Mouse (Mus musculus): ENCODE measurements around the gene Gpr61. TPM values are rescaled to one million over a fixed set of nuclear protein-coding genes. Genes with fewer than 3 reads are reported as not detected.

Gpr61 gene
- polyA plus RNA-seq, 1 experiment from 2014 or later, result 0.18 TPM

DNA sequence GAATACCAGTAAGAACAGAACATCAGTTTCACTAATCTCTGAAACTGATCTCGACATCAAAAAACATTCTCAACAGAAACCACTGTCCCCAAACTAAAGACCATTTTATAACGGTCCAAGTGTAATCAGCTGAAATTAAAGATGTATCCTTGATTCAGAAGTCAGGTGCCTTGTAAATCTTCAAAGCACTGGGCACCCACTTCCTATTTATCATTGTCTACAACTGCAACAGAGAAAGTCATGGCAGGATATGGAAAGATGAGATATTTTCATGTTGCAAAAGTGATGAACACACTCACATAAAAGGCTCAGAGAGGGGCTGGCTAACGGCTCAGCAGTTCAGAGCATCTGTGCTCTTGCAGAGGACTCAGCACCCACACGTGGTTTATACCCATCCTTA, 13.9 kb downstream of the Gpr61 start:
- Histone ChIP-seq H3K27ac (ENCODE audit: low read depth, low read length) (no peak overlapping the region), H3K4me3 (ENCODE audit: low read length) (no peak overlapping the region), H3K4me2 (replicated peaks; ENCODE audit: low read depth, low read length) (no peak overlapping the region), H3K36me3 (ENCODE audit: control insufficient read depth, insufficient read depth, low read length) (peaks cover 16% of the 10 kb centered on the region; the same call in 1 of the 2 replicates), H3K9ac (ENCODE audit: low read depth, low read length) (no peak overlapping the region), H3K9me3 (ENCODE audit: control insufficient read depth, low read length) (no peaks in the 10 kb centered on the region), H3K27me3 (ENCODE audit: control insufficient read depth, insufficient read depth, low read length) (no peaks in the 10 kb centered on the region), H3K4me1 (ENCODE audit: control insufficient read depth, insufficient read depth, low read length) (peaks cover 5% of the 10 kb centered on the region)
- ATAC-seq (ENCODE audit: low FRiP score, low TSS enrichment), result no peak
- 83% methylated on average over 4 of the region's 4 CpGs for WGBS

DNA sequence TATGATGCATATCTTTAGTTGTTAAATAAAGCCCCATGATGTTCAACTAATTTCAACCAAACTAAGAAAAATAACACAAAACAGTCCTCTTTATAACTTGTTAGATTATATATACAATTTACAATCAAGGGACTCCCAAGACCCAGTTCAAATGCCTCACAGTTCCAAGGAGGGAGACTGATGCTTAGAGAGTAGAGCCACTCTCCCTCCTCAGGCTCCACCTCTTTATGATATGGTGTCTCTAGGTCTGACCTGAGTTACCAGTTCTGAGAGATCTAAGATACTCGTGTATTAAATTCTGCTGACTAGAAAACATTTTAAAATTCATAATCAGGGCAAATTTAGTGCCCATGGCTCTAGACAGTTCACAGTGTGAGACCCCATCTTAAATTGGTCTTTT, 15.6 kb downstream of the Gpr61 start:
- Histone ChIP-seq H3K4me1 (ENCODE audit: control insufficient read depth, insufficient read depth, low read length) (no peaks in the 10 kb centered on the region), H3K4me2 (replicated peaks; ENCODE audit: low read depth, low read length) (no peak overlapping the region)

DNA sequence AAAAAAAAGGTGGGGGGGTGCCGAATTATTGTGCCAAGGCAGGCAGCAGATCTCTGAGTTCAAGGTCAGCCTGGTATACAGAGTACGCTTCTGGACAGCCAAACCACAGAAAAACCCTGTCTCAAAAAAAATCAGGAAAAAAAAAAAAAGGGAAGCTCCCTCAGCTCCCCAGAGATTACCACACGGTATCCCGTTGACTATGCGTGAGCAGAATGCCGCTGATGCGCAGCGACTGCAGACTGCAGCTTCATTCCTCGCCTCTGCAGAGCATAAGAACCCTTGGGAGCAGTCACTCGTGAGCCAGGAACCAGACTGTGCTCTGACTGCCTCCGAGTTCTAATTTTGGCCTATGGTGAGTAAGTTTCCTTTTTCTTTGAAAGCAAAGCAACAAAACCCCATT, 20.0 kb downstream of the Gpr61 start:
- Histone ChIP-seq H3K27ac (ENCODE audit: low read depth, low read length) (no peak overlapping the region), H3K4me2 (replicated peaks; ENCODE audit: low read depth, low read length) (no peak overlapping the region), H3K36me3 (ENCODE audit: control insufficient read depth, insufficient read depth, low read length) (peaks cover 4% of the 10 kb centered on the region; the same call in 1 of the 2 replicates), H3K4me1 (ENCODE audit: control insufficient read depth, insufficient read depth, low read length) (0 out of 2 replicates have a peak, but pooled peaks cover 17% of the 10 kb centered on the region), H3K9me3 (ENCODE audit: control insufficient read depth, low read length) (no peaks in the 10 kb centered on the region), H3K27me3 (ENCODE audit: control insufficient read depth, insufficient read depth, low read length) (no peaks in the 10 kb centered on the region), H3K4me3 (ENCODE audit: low read length) (no peak overlapping the region), H3K9ac (ENCODE audit: low read depth, low read length) (no peak overlapping the region)
- 84% methylated on average over 11 of the region's 11 CpGs for WGBS
- no peak for ATAC-seq (ENCODE audit: low FRiP score, low TSS enrichment)

More for the DNA sequence above, 15.6 kb downstream of the Gpr61 start:
- H3K4me3 ChIP-seq (ENCODE audit: low read length), result no peak overlapping the region
- H3K27ac ChIP-seq (ENCODE audit: low read depth, low read length), result no peak overlapping the region
- no peaks in the 10 kb centered on the region for H3K27me3 ChIP-seq (ENCODE audit: control insufficient read depth, insufficient read depth, low read length)
- H3K9ac ChIP-seq (ENCODE audit: low read depth, low read length), result no peak overlapping the region
- ATAC-seq (ENCODE audit: low FRiP score, low TSS enrichment), result no peak
- H3K9me3 ChIP-seq (ENCODE audit: control insufficient read depth, low read length), result no peaks in the 10 kb centered on the region
- WGBS, result 75% methylated on average over 1 of the region's 1 CpGs
- H3K36me3 ChIP-seq (ENCODE audit: control insufficient read depth, insufficient read depth, low read length), result peaks cover 16% of the 10 kb centered on the region; the same call in 1 of the 2 replicates

DNA sequence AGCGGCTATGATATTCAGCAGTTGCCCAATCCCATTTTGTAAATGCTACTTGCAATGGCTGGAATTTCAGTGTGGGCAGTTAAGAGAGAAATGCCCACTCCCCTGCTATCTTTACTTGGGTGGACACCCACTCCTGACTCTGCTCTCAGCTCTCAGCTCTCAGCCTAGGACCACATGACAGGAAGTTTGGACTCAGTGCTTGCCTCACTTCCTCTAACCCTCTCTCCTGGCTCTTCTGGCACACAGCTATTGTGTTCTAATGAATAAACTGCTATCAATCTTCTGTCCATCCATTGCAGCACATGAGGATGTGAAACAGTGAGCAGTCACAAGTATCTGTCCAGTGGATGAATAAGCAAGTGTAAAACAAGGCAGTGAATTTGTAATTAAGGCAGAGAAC, 22.2 kb downstream of the Gpr61 start:
- 48% methylated on average over 1 of the region's 1 CpGs for WGBS
- no peak for ATAC-seq (ENCODE audit: low FRiP score, low TSS enrichment)
- no peaks in the 10 kb centered on the region for H3K27me3 ChIP-seq (ENCODE audit: control insufficient read depth, insufficient read depth, low read length)
- no peak overlapping the region for H3K27ac ChIP-seq (ENCODE audit: low read depth, low read length)
- no peaks in the 10 kb centered on the region for H3K9me3 ChIP-seq (ENCODE audit: control insufficient read depth, low read length)
- peaks cover 1% of the 10 kb centered on the region; the same call in 1 of the 2 replicates for H3K36me3 ChIP-seq (ENCODE audit: control insufficient read depth, insufficient read depth, low read length)
- H3K4me3 ChIP-seq (ENCODE audit: low read length), result no peak overlapping the region
- no peak overlapping the region for H3K4me2 ChIP-seq (replicated peaks; ENCODE audit: low read depth, low read length)
- H3K4me1 ChIP-seq (ENCODE audit: control insufficient read depth, insufficient read depth, low read length), result peaks cover 22% of the 10 kb centered on the region; the same call in 1 of the 2 replicates
- H3K9ac ChIP-seq (ENCODE audit: low read depth, low read length), result no peak overlapping the region

DNA sequence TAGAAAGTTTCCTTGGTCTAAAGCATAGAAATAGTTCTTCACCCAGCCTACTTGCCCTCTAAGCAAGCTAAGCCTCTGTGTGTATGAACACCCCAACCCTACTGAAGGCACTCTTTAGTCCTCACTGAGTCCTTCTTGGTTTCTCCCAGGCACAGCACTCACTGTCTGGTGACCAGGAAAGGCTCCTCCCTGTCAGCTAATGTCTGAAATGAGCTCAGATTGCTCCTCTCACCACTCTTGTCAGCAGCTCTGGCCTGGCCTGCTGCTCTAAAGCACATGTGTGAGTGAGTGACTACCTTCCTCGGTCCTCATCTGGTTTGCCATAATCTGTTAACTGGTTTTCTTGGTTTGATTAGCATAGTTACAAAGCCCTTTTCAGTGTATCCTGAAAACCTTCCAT, 22.9 kb downstream of the Gpr61 start:
- ATAC-seq (ENCODE audit: low FRiP score, low TSS enrichment), result no peak
- no peak overlapping the region for H3K4me2 ChIP-seq (replicated peaks; ENCODE audit: low read depth, low read length)
- peaks cover 22% of the 10 kb centered on the region; the same call in 1 of the 2 replicates for H3K4me1 ChIP-seq (ENCODE audit: control insufficient read depth, insufficient read depth, low read length)
- no peak overlapping the region for H3K4me3 ChIP-seq (ENCODE audit: low read length)
- no peaks in the 10 kb centered on the region for H3K27me3 ChIP-seq (ENCODE audit: control insufficient read depth, insufficient read depth, low read length)
- H3K9ac ChIP-seq (ENCODE audit: low read depth, low read length), result no peak overlapping the region
- H3K27ac ChIP-seq (ENCODE audit: low read depth, low read length), result no peak overlapping the region
- whole genome bisulfite sequencing, result 86% methylated on average over 1 of the region's 1 CpGs
- no peaks in the 10 kb centered on the region for H3K9me3 ChIP-seq (ENCODE audit: control insufficient read depth, low read length)
- H3K36me3 ChIP-seq (ENCODE audit: control insufficient read depth, insufficient read depth, low read length), result no peaks in the 10 kb centered on the region; the same call in 1 of the 2 replicates

DNA sequence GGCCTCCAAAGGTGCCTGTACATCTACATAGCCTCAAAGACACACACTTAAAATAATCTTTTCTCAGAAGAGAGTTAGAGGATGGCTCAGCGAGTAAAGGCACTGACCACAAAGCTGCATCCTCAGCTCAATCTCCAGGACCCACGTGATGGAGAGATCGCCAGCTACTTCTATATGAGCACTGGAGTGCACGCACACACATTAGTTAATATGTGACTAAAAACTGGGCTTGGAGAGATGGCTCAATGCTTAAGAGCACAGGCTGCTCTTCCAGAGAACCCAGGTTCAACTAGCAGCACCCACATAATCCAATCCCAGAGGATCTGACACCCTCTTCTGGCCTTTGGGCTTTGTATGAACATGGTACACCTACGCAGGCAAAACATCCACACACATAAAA, 23.5 kb downstream of the Gpr61 start:
- H3K27ac ChIP-seq (ENCODE audit: low read depth, low read length), result no peak overlapping the region
- H3K4me3 ChIP-seq (ENCODE audit: low read length), result no peak overlapping the region
- H3K27me3 ChIP-seq (ENCODE audit: control insufficient read depth, insufficient read depth, low read length), result no peaks in the 10 kb centered on the region
- H3K9me3 ChIP-seq (ENCODE audit: control insufficient read depth, low read length), result no peaks in the 10 kb centered on the region
- no peak overlapping the region for H3K4me2 ChIP-seq (replicated peaks; ENCODE audit: low read depth, low read length)
- 83% methylated on average over 5 of the region's 5 CpGs for whole genome bisulfite sequencing
- no peaks in the 10 kb centered on the region; the same call in 1 of the 2 replicates for H3K36me3 ChIP-seq (ENCODE audit: control insufficient read depth, insufficient read depth, low read length)
- H3K9ac ChIP-seq (ENCODE audit: low read depth, low read length), result no peak overlapping the region
- ATAC-seq (ENCODE audit: low FRiP score, low TSS enrichment), result no peak
- peaks cover 22% of the 10 kb centered on the region; the same call in 1 of the 2 replicates for H3K4me1 ChIP-seq (ENCODE audit: control insufficient read depth, insufficient read depth, low read length)

DNA sequence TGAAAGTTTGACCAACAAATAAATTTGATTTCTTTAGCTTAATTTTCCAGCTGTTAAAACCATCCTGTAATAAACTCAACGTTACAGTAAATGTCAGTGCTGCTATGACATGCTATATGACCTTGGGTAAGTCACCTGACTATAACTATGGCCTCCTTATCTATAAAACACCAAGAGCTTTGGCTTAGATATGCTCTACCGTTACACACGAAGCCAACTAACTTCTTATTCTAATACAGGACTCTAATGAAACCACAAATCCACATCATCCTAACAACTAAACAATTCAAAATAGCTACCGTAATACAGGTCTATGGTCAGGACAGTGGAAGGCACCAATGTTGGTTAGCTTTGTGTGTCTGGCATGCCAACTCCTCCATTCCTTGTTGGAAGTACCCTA, 24.9 kb downstream of the Gpr61 start:
- Histone ChIP-seq H3K4me2 (replicated peaks; ENCODE audit: low read depth, low read length) (no peak overlapping the region), H3K4me1 (ENCODE audit: control insufficient read depth, insufficient read depth, low read length) (peaks cover 22% of the 10 kb centered on the region; the same call in 1 of the 2 replicates), H3K27me3 (ENCODE audit: control insufficient read depth, insufficient read depth, low read length) (no peaks in the 10 kb centered on the region), H3K27ac (ENCODE audit: low read depth, low read length) (no peak overlapping the region), H3K9ac (ENCODE audit: low read depth, low read length) (no peak overlapping the region), H3K36me3 (ENCODE audit: control insufficient read depth, insufficient read depth, low read length) (no peaks in the 10 kb centered on the region; the same call in 1 of the 2 replicates), H3K4me3 (ENCODE audit: low read length) (no peak overlapping the region), H3K9me3 (ENCODE audit: control insufficient read depth, low read length) (no peaks in the 10 kb centered on the region)
- 88% methylated on average over 4 of the region's 4 CpGs for WGBS
- ATAC-seq (ENCODE audit: low FRiP score, low TSS enrichment), result no peak

DNA sequence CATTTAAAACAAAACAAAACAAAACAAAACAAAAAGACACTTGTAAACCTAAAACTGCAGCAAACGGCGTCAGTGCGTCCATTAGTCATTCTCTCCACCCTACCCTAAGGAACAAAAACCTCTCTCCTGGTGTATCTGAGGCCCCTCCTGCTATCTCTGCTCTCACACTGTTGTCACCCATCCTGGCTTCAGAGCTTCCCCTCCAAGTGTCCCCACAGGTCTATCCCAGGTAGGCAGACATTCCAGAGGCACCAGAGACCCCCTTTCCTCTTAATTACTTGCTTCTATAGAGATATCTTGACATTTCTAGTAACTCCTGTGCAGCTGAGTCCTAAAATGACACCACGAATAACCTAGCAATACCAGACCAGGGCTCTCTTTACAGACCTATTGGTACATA, 25.3 kb downstream of the Gpr61 start:
- WGBS, result 75% methylated on average over 4 of the region's 4 CpGs
- no peaks in the 10 kb centered on the region for H3K9me3 ChIP-seq (ENCODE audit: control insufficient read depth, low read length)
- H3K27me3 ChIP-seq (ENCODE audit: control insufficient read depth, insufficient read depth, low read length), result no peaks in the 10 kb centered on the region
- no peaks in the 10 kb centered on the region; the same call in 1 of the 2 replicates for H3K36me3 ChIP-seq (ENCODE audit: control insufficient read depth, insufficient read depth, low read length)
- H3K4me1 ChIP-seq (ENCODE audit: control insufficient read depth, insufficient read depth, low read length), result peaks cover 22% of the 10 kb centered on the region; the same call in 1 of the 2 replicates
- H3K9ac ChIP-seq (ENCODE audit: low read depth, low read length), result no peak overlapping the region
- no peak overlapping the region for H3K4me3 ChIP-seq (ENCODE audit: low read length)
- H3K27ac ChIP-seq (ENCODE audit: low read depth, low read length), result no peak overlapping the region
- H3K4me2 ChIP-seq (replicated peaks; ENCODE audit: low read depth, low read length), result no peak overlapping the region
- ATAC-seq (ENCODE audit: low FRiP score, low TSS enrichment), result no peak

DNA sequence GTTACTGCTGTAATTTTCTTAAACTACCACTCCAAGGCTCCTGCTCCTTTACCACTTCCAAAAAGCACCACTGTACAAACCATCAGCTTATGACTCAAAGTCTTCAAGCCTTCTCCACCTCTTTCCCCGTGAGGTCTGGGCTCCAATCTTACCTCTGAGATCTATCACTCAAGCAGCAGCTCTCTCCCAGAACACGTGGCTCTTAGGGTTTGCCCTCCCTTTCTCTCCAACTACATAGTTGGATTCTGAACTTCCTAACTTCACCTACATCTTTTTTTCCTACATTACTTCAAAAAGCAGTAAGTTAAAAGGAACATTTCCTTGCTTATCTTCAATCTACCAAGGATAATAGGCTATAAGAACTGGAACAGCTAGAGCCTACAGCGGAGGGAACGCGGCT, 26.2 kb downstream of the Gpr61 start:
- no peak overlapping the region for H3K9ac ChIP-seq (ENCODE audit: low read depth, low read length)
- no peaks in the 10 kb centered on the region; the same call in 1 of the 2 replicates for H3K36me3 ChIP-seq (ENCODE audit: control insufficient read depth, insufficient read depth, low read length)
- 53% methylated on average over 5 of the region's 5 CpGs for WGBS
- peaks cover 22% of the 10 kb centered on the region; the same call in 1 of the 2 replicates for H3K4me1 ChIP-seq (ENCODE audit: control insufficient read depth, insufficient read depth, low read length)
- no peaks in the 10 kb centered on the region for H3K27me3 ChIP-seq (ENCODE audit: control insufficient read depth, insufficient read depth, low read length)
- no peak overlapping the region for H3K27ac ChIP-seq (ENCODE audit: low read depth, low read length)
- H3K9me3 ChIP-seq (ENCODE audit: control insufficient read depth, low read length), result no peaks in the 10 kb centered on the region
- H3K4me2 ChIP-seq (replicated peaks; ENCODE audit: low read depth, low read length), result no peak overlapping the region
- ATAC-seq (ENCODE audit: low FRiP score, low TSS enrichment), result no peak
- H3K4me3 ChIP-seq (ENCODE audit: low read length), result no peak overlapping the region
